Mouse (Mus musculus) heart, adult 2 months (tissue): ENCODE data around the gene Ccdc85b.

Source experiments
- CTCF ChIP-seq: fragments of 200-600 bp; IDR thresholded peaks from 2 replicates; pipeline ENCODE4 v1.8.1; 2022; ENCODE audit warnings: antibody characterized with exemption, mild to moderate bottlenecking, moderate library complexity
- POLR2A ChIP-seq: fragments of 200-500 bp; IDR thresholded peaks from 2 replicates; pipeline ENCODE4 v1.6.1; 2011; ENCODE audit warnings: mild to moderate bottlenecking, low read depth, low read length, control low read depth; ENCODE audit not compliant: insufficient read depth

DNA sequence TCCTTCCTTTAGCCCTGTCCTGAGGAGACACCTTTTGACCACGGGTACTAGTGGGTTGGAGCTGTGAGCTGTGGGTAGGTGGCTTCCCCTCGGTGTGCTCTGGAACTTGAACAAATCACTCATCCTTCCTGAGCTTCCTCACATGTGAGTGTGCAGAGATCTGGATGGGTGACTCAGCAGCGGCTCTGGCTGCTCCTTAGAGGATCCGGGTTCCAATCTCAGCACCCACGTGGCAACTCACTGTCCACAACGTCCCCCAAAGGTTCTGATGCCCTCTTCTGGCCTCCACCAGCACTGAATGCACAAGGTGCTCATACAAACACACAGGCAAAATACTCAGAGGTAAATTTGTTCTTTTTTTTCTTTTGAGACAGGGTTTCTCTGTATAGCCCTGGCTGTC is 5.9 kb downstream of the Ccdc85b start:
- TF ChIP-seq CTCF (no peak), POLR2A (0 out of 2 replicates have a peak, but pooled peaks have one; percentile 35)
